Mouse (Mus musculus) urinary bladder, adult 2 months (tissue): ENCODE results near the gene Gm42421. TPM values are rescaled to one million over a fixed set of nuclear protein-coding genes. Genes with fewer than 3 reads are reported as not detected.
A peak's percentile ranks its signal among the peaks of the same experiment; 100 is the strongest.

Experiments used
- DNase-seq: peaks from one replicate; pipeline ENCODE4 v3.0.0; 2022; ENCODE audit warnings: low spot score
- polyA plus RNA-seq: library from polyadenylated mRNA; depleted of rRNA; stranded (reverse); fragments of >200 nt; gene quantifications from 2 replicates; pipeline ENCODE4 v1.2.3, GENCODE M21; 2012; rRNA removed

Gm42421 gene
- 1.2 TPM in 2 replicates for polyA plus RNA-seq

DNA sequence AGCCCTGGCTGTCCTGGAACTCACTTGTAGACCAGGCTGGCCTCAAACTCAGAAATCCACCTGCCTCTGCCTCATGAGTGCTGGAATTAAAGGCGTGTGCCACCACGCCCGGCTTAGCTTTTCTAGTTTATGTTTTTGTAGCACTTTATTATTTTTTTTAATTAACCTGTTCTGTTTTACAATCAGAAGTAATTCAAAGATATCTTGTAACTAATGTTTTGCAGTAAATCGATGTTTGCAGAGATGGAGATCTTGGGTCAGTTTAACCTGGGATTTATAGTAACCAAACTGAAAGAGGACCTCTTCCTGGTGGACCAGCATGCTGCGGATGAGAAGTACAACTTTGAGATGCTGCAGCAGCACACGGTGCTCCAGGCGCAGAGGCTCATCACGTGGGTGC, at the start of gene Gm42421:
TSS of gene Gm42421 (plus strand) at position 301 of the 400 bp plus-strand sequence.
- DNase-seq: no peak

DNA sequence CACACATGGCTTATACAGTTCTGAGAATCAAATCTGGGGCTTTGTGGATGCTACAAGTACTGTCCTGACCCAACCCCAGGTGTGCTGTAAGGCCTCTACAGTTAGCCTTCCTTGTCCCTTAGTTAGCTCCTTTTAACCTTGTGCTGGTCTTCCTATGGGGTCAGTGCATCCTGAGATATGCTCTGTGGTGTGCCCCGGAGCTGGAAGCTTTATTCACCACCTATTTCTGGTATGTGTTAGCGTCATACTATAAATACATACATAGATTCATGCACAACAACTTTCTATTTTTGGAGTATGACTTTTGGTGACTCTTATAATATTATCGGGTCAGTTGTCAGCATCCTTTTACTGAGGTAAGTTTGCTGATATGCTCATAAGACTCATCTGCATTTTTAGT, 42.7 kb upstream of the Gm42421 start:
- no peak for DNase-seq

DNA sequence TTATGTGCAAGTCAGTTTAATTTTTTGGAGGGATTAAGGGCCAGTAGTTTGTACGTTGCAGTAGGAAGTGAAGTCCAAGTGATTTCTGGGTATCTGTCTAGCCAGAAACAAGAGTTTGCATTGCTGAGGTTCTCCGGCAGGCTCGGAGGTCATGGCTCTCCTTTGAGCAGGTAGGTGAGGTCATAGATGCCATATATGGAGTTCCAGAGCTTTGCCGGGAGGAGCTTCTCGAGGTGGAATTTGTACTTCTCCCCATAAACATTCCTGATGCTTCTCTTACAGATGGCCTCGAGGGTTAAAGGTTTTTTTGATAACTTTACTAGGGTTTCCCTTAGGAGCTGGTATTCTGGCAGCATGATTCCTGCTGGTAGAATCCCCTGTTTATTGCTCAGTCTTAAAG, 37.2 kb upstream of the Gm42421 start:
- DNase-seq: no peak

DNA sequence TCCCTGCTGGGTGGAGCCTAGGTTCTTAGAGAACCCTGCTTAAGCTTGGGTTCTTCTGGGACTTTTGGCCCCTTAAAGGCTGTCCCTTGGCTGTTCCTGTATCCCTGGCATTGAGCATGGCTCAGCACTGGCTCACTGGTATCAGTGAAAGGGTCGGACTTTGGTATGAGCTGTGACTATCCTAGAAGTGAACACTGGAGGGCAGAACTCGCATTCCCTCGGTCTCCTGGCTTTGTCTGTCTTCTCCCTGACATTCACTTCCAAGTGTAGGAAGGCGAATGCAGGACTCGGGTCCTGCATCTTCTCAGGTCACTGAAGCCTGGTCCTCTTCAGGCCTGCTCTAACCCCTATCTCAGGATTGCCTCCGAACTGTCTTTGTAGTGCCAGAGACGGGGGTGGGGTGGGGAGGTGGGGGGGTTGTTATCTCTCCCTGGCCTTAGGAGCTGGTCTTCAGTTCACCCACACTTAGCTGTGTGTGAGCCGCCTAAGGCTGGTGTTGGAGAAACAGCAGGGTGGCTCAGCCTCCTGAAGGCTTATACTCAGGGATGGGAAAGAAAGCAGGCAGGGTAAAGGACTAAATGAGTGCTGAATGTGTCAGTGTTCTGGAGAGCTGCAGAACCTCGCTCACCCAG, 35.6 kb upstream of the Gm42421 start:
- DNase-seq: no peak

GRCm38 (mm10) chr5:143893396-143893795, 34.6 kb upstream of the Gm42421 start:
- DNase-seq: peak; percentile 36

- no peak for DNase-seq
Measured at GRCm38 (mm10) chr5:143897635-143898330, 30.2 kb upstream of the Gm42421 start, which contains the start of gene Ankrd61. Gene Ankrd61 (minus strand): TSS chr5:143897685.

- no peak for DNase-seq
Measured at GRCm38 (mm10) chr5:143902111-143902510, 25.9 kb upstream of the Gm42421 start.

DNA sequence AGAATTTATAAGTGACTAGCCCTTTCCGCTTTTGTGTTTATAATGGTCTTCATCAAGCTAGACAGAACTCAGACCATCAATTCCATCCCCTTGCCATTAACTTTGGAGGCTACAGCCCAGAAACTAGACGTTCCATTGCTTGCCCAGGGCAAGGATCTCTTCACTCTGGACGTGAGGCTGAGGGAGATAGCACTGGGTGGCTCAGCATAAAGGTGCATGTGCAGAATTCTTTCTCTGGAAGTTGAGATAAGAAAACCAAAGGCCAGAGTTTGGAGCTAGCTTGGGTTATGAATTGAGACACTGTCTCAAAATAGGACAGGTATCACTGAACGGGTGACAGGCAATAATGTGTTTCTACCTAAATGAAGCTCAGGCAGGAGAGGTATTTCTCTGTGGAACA, 24.2 kb upstream of the Gm42421 start:
- DNase-seq: no peak

DNA sequence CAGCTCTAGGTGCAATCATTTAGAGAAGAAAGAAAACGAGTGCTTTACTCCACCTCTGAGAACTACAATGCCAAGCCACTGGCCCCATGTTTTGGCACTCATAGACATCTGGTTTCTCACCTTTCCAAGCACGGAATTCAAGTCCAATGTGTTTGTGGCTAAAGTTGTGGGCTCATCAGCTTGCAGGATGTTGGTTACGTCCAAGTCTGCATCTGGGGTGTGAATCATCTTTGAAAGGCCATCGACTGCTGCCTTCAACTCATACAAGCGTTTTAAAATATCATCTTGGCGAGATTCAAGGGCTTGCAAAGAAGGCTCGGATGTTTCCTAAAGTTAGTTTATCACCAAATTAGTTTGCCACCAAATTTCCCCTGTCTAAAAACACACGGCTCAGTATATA, 21.5 kb upstream of the Gm42421 start:
- DNase-seq: no peak

DNA sequence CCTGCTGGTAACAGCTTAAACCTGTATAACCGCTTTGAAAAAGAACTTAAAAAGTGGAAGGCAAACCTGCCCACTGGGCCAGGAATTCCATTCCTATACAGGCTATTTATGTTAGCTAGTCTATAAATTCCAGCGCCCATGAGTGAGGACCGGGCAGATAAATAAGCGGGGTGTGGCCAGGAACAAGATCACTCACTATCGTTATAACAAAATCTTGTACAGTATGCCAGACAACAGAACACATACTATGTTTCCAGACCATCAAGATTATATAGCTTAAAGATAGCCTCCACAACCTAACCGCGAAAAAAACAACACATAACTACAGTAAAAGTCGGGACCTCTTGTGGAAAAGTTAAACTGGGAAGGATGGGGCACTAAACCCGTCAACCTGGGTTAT, 19.0 kb upstream of the Gm42421 start:
- DNase-seq: no peak

GRCm38 (mm10) chr5:143909417-143910400, 18.3 kb upstream of the Gm42421 start, which contains the start of the genes Aimp2 and Pms2:
Gene Aimp2 (minus strand): TSS chr5:143909847.
Gene Pms2 (plus strand): TSS chr5:143909964.
- peak; percentile 77 for DNase-seq

DNA sequence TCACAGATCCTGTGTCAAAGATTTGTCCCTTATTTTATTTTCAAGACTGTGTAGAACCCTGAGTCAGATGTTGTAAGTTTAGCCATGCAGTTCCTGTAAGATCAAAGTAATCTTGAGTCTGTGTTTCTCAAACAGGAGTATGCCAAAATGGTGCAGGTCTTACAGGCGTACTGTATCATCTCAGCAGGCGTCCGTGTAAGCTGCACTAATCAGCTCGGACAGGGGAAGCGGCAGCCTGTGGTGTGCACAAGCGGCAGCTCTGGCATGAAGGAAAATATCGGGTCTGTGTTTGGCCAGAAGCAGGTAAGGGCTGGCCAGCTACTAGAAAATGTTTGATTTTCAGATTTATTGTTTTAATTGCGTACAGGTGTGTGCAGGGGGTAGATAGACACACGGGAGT, 11.8 kb upstream of the Gm42421 start:
- no peak for DNase-seq

- no peak for DNase-seq
Measured at GRCm38 (mm10) chr5:143917418-143917817, 10.6 kb upstream of the Gm42421 start.

DNA sequence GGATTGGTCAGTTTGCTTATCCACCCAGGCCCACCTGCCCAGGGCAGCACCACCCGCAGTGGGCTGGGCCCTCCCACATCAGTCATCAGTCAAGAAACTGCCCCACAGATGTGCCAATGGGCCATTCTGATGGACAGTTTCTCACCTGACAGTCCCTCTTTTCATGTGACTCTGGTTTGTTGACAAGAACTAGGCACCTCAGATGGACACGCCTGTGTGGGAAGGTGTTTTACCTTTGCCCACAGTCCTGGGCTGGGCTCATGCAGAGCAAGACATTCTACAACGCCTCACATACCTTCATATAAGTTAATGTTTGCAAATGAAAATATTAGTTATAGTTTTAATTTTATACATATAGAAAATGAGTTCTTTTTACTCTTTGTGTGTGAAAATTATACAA, 9.9 kb upstream of the Gm42421 start:
- no peak for DNase-seq

- no peak for DNase-seq
Measured at GRCm38 (mm10) chr5:143924781-143925452, 3.1 kb upstream of the Gm42421 start.

GRCm38 (mm10) chr5:143929291-143929690, 1.3 kb downstream of the Gm42421 start:
- DNase-seq: no peak

- DNase-seq: no peak
Measured at GRCm38 (mm10) chr5:143930656-143931055, 2.7 kb downstream of the Gm42421 start.

- no peak for DNase-seq
Measured at GRCm38 (mm10) chr5:143931863-143932580, 4.0 kb downstream of the Gm42421 start.

GRCm38 (mm10) chr5:143932831-143933230, 4.9 kb downstream of the Gm42421 start, which contains the start of gene Rsph10b:
Gene Rsph10b (plus strand): TSS chr5:143933035.
- no peak for DNase-seq

- DNase-seq: no peak
Measured at GRCm38 (mm10) chr5:143933414-143933813, 5.4 kb downstream of the Gm42421 start.

DNA sequence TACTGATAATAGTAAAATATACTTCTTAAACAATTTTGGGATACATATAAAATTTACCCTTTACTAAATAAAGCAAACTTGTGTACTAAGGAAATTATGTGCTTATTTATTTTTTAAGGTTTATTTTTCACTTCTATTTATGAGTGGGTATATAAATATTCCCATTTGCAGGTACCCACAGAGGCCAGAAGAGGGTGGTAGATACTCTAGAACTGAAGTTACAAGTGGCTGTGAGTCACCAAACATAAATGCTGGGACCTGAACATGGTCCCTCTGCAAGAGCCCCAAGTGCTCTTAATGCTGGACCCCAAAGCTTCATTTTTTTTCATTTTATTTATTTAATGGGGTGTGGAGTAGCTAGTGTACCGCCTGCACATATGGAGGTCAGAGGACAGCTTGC, 5.9 kb downstream of the Gm42421 start:
- DNase-seq: no peak
